Mouse (Mus musculus) kidney, embryonic 14.5 days (tissue): ENCODE results near the gene Olfr485. TPM values are rescaled to one million over a fixed set of nuclear protein-coding genes. Genes with fewer than 3 reads are reported as not detected.

ENCODE experiments used
- ATAC-seq: fragments of 200-750 bp; cut with Nextera tagmentation; 2 replicates; pipeline ENCODE4 v1.8.0; 2017; ENCODE audit warnings: moderate number of reproducible peaks, mild to moderate bottlenecking, moderate TSS enrichment, moderate library complexity; ENCODE audit not compliant: low FRiP score, low TSS enrichment
- H3K27ac ChIP-seq: fragments of 300-500 bp; sonication (generic); 2 replicates; pipeline ENCODE4 v1.5.1; 2014; ENCODE audit warnings: low read depth, mild to moderate bottlenecking, low read length, moderate library complexity, mixed read lengths
- H3K27me3 ChIP-seq: fragments of 300-500 bp; sonication (generic); 2 replicates; pipeline ENCODE4 v1.6.1; 2014; ENCODE audit warnings: mild to moderate bottlenecking, low read length; ENCODE audit not compliant: control insufficient read depth, insufficient read depth
- H3K36me3 ChIP-seq: fragments of 300-500 bp; sonication (generic); 2 replicates; pipeline ENCODE4 v1.6.1; 2014; ENCODE audit warnings: low read length, mixed read lengths; ENCODE audit not compliant: control insufficient read depth, insufficient read depth
- H3K4me1 ChIP-seq: fragments of 300-500 bp; sonication (generic); 2 replicates; pipeline ENCODE4 v1.6.1; 2014; ENCODE audit warnings: low read length, mixed read lengths; ENCODE audit not compliant: control insufficient read depth, insufficient read depth
- H3K4me2 ChIP-seq: fragments of 300-500 bp; sonication (generic); replicated peaks from 2 replicates; pipeline ENCODE4 v1.6.1; 2014; ENCODE audit warnings: low read depth, mild to moderate bottlenecking, low read length
- H3K4me3 ChIP-seq: fragments of 300-500 bp; sonication (generic); 2 replicates; pipeline ENCODE4 v1.5.1; 2014; ENCODE audit warnings: mild to moderate bottlenecking, low read length
- H3K9ac ChIP-seq: fragments of 300-500 bp; sonication (generic); 2 replicates; pipeline ENCODE4 v1.6.1; 2014; ENCODE audit warnings: low read depth, mild to moderate bottlenecking, low read length, moderate library complexity
- H3K9me3 ChIP-seq: fragments of 300-500 bp; sonication (generic); 2 replicates; pipeline ENCODE4 v1.6.1; 2016; ENCODE audit warnings: low read length; ENCODE audit not compliant: control insufficient read depth
- WGBS: fragments of 180-500 bp; shearing (Covaris S2); extraction: QIAGEN DNeasy Blood & Tissue Kit; methylation state at CpG from one replicate; pipeline ENCODE4 v1.1.7; 2014; 5-methylcytosine and 5-hydroxymethylcytosine counted together
- polyA plus RNA-seq: library from polyadenylated mRNA; unstranded; fragments of >200 nt; fragmentation: Nextera tagmentation; extraction: Ambion mirVana; gene quantifications from 2 replicates; pipeline ENCODE4 v1.2.1, GENCODE M21; 2014

Gene Olfr485
- polyA plus RNA-seq, 1 experiment from 2014 or later: not detected

- Histone ChIP-seq H3K9ac (no peak overlapping the region), H3K36me3 (no peaks in the 10 kb centered on the region), H3K4me3 (no peak overlapping the region), H3K4me2 (no peak overlapping the region), H3K27ac (no peak overlapping the region), H3K4me1 (no peaks in the 10 kb centered on the region), H3K27me3 (no peaks in the 10 kb centered on the region), H3K9me3 (no peaks in the 10 kb centered on the region)
- no peak for ATAC-seq
- WGBS: 7% methylated on average over 1 of the region's 1 CpGs
Measured at GRCm38 (mm10) chr7:108120681-108121080, 39.0 kb downstream of the Olfr485 start.

Other genes with a start within 250 kb of the Olfr485 start
- gene Olfr473, start 229.4 kb downstream of the Olfr485 start, polyA plus RNA-seq: not detected in 2 replicates
- gene Olfr474, start 205.2 kb downstream of the Olfr485 start, polyA plus RNA-seq: not detected in 2 replicates
- not detected in 2 replicates for gene Olfr476, start 195.1 kb downstream of the Olfr485 start, polyA plus RNA-seq
- not detected in 2 replicates for gene Olfr477, start 173.2 kb downstream of the Olfr485 start, polyA plus RNA-seq
- not detected in 2 replicates for gene Olfr478, start 125.9 kb downstream of the Olfr485 start, polyA plus RNA-seq
- gene Olfr479, start 109.2 kb downstream of the Olfr485 start, polyA plus RNA-seq: not detected in 2 replicates
- gene Olfr480, start 92.5 kb downstream of the Olfr485 start, polyA plus RNA-seq: not detected in 2 replicates
- not detected in 2 replicates for gene Olfr481, start 80.0 kb downstream of the Olfr485 start, polyA plus RNA-seq
- gene Olfr482, start 62.3 kb downstream of the Olfr485 start, polyA plus RNA-seq: 0.09 TPM in 1 of 2 replicates, not detected in the other
- not detected in 2 replicates for gene Olfr483, start 59.0 kb downstream of the Olfr485 start, polyA plus RNA-seq
- not detected in 2 replicates for gene Olfr484, start 32.4 kb downstream of the Olfr485 start, polyA plus RNA-seq
- gene Olfr486, start 12.9 kb upstream of the Olfr485 start, polyA plus RNA-seq: not detected in 2 replicates
- gene Olfr487, start 54.8 kb upstream of the Olfr485 start, polyA plus RNA-seq: not detected in 2 replicates
- gene Olfr488, start 98.5 kb upstream of the Olfr485 start, polyA plus RNA-seq: not detected in 2 replicates
- not detected in 2 replicates for gene Olfr490, start 129.1 kb upstream of the Olfr485 start, polyA plus RNA-seq
- not detected in 2 replicates for gene Olfr491, start 153.6 kb upstream of the Olfr485 start, polyA plus RNA-seq
- gene Olfr492, start 163.8 kb upstream of the Olfr485 start, polyA plus RNA-seq: not detected in 2 replicates
- gene Olfr493, start 187.1 kb upstream of the Olfr485 start, polyA plus RNA-seq: not detected in 2 replicates
- gene Olfr494, start 205.5 kb upstream of the Olfr485 start, polyA plus RNA-seq: not detected in 2 replicates
- gene Olfr495, start 233.3 kb upstream of the Olfr485 start, polyA plus RNA-seq: not detected in 2 replicates